Mouse (Mus musculus): ENCODE data around the gene Vat1l. TPM values are rescaled to one million over a fixed set of nuclear protein-coding genes. Genes with fewer than 3 reads are reported as not detected.

Gene Vat1l
- 11.5 and 17.5 TPM in 2 replicates for total RNA-seq (2021)
- long read RNA-seq, partial matches to known transcripts, result 1 of 5 reads
- long read RNA-seq, other reads (novel, unspliced or antisense), result 2 of 5 reads

GRCm38 (mm10) chr8:114205221-114205901 lies at the start of gene Vat1l:
TSS of gene Vat1l (plus strand) at chr8:114205612.
- DNase-seq, result peak; percentile 24

- DNase-seq, result no peak
These were observed 46.8 kb upstream of the Vat1l start for GRCm38 (mm10) chr8:114158586-114158985.

- no peak for DNase-seq
These were observed 45.7 kb upstream of the Vat1l start for GRCm38 (mm10) chr8:114159666-114160065.

GRCm38 (mm10) chr8:114163871-114164270 lies 41.5 kb upstream of the Vat1l start:
- no peak for DNase-seq

GRCm38 (mm10) chr8:114164444-114165096 lies 40.8 kb upstream of the Vat1l start:
- no peak for DNase-seq

GRCm38 (mm10) chr8:114165741-114166140 lies 39.7 kb upstream of the Vat1l start:
- DNase-seq, result no peak

- no peak for DNase-seq
These were observed 28.7 kb upstream of the Vat1l start for GRCm38 (mm10) chr8:114176721-114177120.

GRCm38 (mm10) chr8:114193334-114193733 lies 12.1 kb upstream of the Vat1l start:
- no peak for DNase-seq

GRCm38 (mm10) chr8:114198990-114199389 lies 6.4 kb upstream of the Vat1l start:
- DNase-seq, result no peak

GRCm38 (mm10) chr8:114206421-114206983 lies 1.1 kb downstream of the Vat1l start:
- no peak for DNase-seq

GRCm38 (mm10) chr8:114207026-114207425 lies 1.6 kb downstream of the Vat1l start:
- no peak for DNase-seq

- DNase-seq, result no peak
These were observed 15.4 kb downstream of the Vat1l start for GRCm38 (mm10) chr8:114220779-114221178.

GRCm38 (mm10) chr8:114222001-114222400 lies 16.6 kb downstream of the Vat1l start:
- DNase-seq, result no peak

- no peak for DNase-seq
These were observed 18.6 kb downstream of the Vat1l start for GRCm38 (mm10) chr8:114224001-114224400.

- DNase-seq, result no peak
These were observed 46.1 kb downstream of the Vat1l start for GRCm38 (mm10) chr8:114251321-114252065.

GRCm38 (mm10) chr8:114258685-114259084 lies 53.3 kb downstream of the Vat1l start:
- DNase-seq, result peak; percentile 12

- DNase-seq, result no peak
These were observed 54.4 kb downstream of the Vat1l start for GRCm38 (mm10) chr8:114259713-114260355.

- DNase-seq, result no peak
These were observed 56.9 kb downstream of the Vat1l start for GRCm38 (mm10) chr8:114262331-114262730.

GRCm38 (mm10) chr8:114274558-114274957 lies 69.1 kb downstream of the Vat1l start:
- DNase-seq, result no peak

- no peak for DNase-seq
These were observed 75.7 kb downstream of the Vat1l start for GRCm38 (mm10) chr8:114281101-114281500.

- DNase-seq, result no peak
These were observed 89.7 kb downstream of the Vat1l start for GRCm38 (mm10) chr8:114294889-114295748.

Measured in adrenal gland, postnatal 25 days (tissue).